Mouse (Mus musculus) myocyte (in vitro differentiated cells): ENCODE data around the gene Scamp3.

ENCODE experiments used
- MAX ChIP-seq: IDR thresholded peaks from one replicate; pipeline ENCODE4 v1.6.1; 2011; ENCODE audit warnings: low read depth, mild to moderate bottlenecking, control low read depth
- MYOD1 ChIP-seq, 3 experiments: IDR thresholded peaks; one replicate each; pipeline ENCODE4 v1.6.1; 2011; ENCODE audit warnings: control low read depth in 2 of 3, low read depth in 2 of 3, mild to moderate bottlenecking in 2 of 3, moderate library complexity in 1 of 3; ENCODE audit not compliant: insufficient read length in 2 of 3, control insufficient read depth in 1 of 3
- POLR2AphosphoS2 ChIP-seq: IDR thresholded peaks from one replicate; pipeline ENCODE4 v1.6.1; 2011; ENCODE audit warnings: low read depth, control low read depth; ENCODE audit not compliant: insufficient read length
- TCF3 ChIP-seq: IDR thresholded peaks from one replicate; pipeline ENCODE4 v1.6.1; 2011; ENCODE audit warnings: low read depth, control low read depth; ENCODE audit not compliant: insufficient read length
- USF1 ChIP-seq: IDR thresholded peaks from one replicate; pipeline ENCODE4 v1.6.1; 2011; ENCODE audit warnings: low read depth, mild to moderate bottlenecking, control low read depth, moderate library complexity

DNA sequence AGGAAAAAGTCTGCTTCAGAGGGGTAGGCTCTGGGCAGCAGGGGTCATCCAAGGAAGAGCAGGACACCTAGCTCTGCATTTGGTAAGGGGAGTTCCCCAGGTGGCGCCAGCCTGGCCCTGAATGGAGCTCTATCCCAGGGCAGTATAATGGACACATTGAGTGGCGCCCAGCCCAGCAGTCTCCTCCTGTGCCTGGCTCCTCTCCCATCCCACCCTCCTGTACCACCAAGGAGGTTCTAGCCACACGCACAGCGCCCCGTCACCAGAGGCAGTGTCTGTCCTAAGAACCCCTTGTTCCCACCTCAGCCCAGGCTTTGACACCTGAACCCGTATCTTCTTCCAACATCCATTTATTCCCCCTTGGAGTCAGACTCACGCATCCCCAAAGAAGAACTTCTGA is 32.5 kb downstream of the Scamp3 start:
- TF ChIP-seq MAX (no peak), MYOD1 (IDR thresholded peaks at IDR 0.05; ENCODE audit: control insufficient read depth in 1 of 3, insufficient read length in 2 of 3, low read depth in 2 of 3) (no peak), TCF3 (no peak), USF1 (no peak), POLR2AphosphoS2 (no peak)
